Mouse (Mus musculus) kidney, embryonic 14.5 days (tissue): ENCODE measurements around the gene Mfap3l. TPM values are rescaled to one million over a fixed set of nuclear protein-coding genes. Genes with fewer than 3 reads are reported as not detected.
A peak's percentile ranks its signal among the peaks of the same experiment; 100 is the strongest.

Source experiments
- ATAC-seq: fragments of 200-750 bp; cut with Nextera tagmentation; 2 replicates; pipeline ENCODE4 v1.8.0; 2017; ENCODE audit warnings: moderate number of reproducible peaks, mild to moderate bottlenecking, moderate TSS enrichment, moderate library complexity; ENCODE audit not compliant: low FRiP score, low TSS enrichment
- H3K27ac ChIP-seq: fragments of 300-500 bp; sonication (generic); 2 replicates; pipeline ENCODE4 v1.5.1; 2014; ENCODE audit warnings: low read depth, mild to moderate bottlenecking, low read length, moderate library complexity, mixed read lengths
- H3K27me3 ChIP-seq: fragments of 300-500 bp; sonication (generic); 2 replicates; pipeline ENCODE4 v1.6.1; 2014; ENCODE audit warnings: mild to moderate bottlenecking, low read length; ENCODE audit not compliant: control insufficient read depth, insufficient read depth
- H3K36me3 ChIP-seq: fragments of 300-500 bp; sonication (generic); 2 replicates; pipeline ENCODE4 v1.6.1; 2014; ENCODE audit warnings: low read length, mixed read lengths; ENCODE audit not compliant: control insufficient read depth, insufficient read depth
- H3K4me1 ChIP-seq: fragments of 300-500 bp; sonication (generic); 2 replicates; pipeline ENCODE4 v1.6.1; 2014; ENCODE audit warnings: low read length, mixed read lengths; ENCODE audit not compliant: control insufficient read depth, insufficient read depth
- H3K4me2 ChIP-seq: fragments of 300-500 bp; sonication (generic); replicated peaks from 2 replicates; pipeline ENCODE4 v1.6.1; 2014; ENCODE audit warnings: low read depth, mild to moderate bottlenecking, low read length
- H3K4me3 ChIP-seq: fragments of 300-500 bp; sonication (generic); 2 replicates; pipeline ENCODE4 v1.5.1; 2014; ENCODE audit warnings: mild to moderate bottlenecking, low read length
- H3K9ac ChIP-seq: fragments of 300-500 bp; sonication (generic); 2 replicates; pipeline ENCODE4 v1.6.1; 2014; ENCODE audit warnings: low read depth, mild to moderate bottlenecking, low read length, moderate library complexity
- H3K9me3 ChIP-seq: fragments of 300-500 bp; sonication (generic); 2 replicates; pipeline ENCODE4 v1.6.1; 2016; ENCODE audit warnings: low read length; ENCODE audit not compliant: control insufficient read depth
- WGBS: fragments of 180-500 bp; shearing (Covaris S2); extraction: QIAGEN DNeasy Blood & Tissue Kit; methylation state at CpG from one replicate; pipeline ENCODE4 v1.1.7; 2014; 5-methylcytosine and 5-hydroxymethylcytosine counted together
- polyA plus RNA-seq: library from polyadenylated mRNA; unstranded; fragments of >200 nt; fragmentation: Nextera tagmentation; extraction: Ambion mirVana; gene quantifications from 2 replicates; pipeline ENCODE4 v1.2.1, GENCODE M21; 2014

Mfap3l gene
- polyA plus RNA-seq, 1 experiment from 2014 or later: 5.4 TPM

DNA sequence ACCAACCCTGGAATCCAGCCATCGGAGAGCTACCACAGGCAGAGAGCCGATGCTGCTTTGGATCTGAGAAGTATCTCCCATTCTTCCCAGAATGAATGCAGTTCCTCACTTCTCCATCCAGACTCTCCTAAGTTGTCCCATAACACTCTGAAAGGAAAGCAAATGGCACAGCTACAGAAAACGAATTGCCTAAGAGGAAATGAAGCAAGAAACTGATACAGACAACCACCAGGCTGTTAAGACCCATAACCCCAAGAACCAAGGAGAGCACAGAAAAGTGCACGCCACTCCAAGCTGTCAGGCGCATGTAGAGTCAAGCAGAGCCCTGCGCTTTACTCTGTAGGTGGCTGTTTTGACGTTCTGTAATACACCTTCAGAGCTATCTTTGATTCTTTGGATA is 7.9 kb upstream of the Mfap3l start:
- ATAC-seq: no peak
- H3K4me1 ChIP-seq: no peaks in the 10 kb centered on the region
- no peak overlapping the region for H3K27ac ChIP-seq
- no peak overlapping the region for H3K4me3 ChIP-seq
- H3K9ac ChIP-seq: no peak overlapping the region
- no peaks in the 10 kb centered on the region for H3K9me3 ChIP-seq
- no peak overlapping the region for H3K4me2 ChIP-seq
- no peaks in the 10 kb centered on the region for H3K36me3 ChIP-seq
- no peaks in the 10 kb centered on the region for H3K27me3 ChIP-seq
- 84% methylated on average over 7 of the region's 7 CpGs for WGBS

DNA sequence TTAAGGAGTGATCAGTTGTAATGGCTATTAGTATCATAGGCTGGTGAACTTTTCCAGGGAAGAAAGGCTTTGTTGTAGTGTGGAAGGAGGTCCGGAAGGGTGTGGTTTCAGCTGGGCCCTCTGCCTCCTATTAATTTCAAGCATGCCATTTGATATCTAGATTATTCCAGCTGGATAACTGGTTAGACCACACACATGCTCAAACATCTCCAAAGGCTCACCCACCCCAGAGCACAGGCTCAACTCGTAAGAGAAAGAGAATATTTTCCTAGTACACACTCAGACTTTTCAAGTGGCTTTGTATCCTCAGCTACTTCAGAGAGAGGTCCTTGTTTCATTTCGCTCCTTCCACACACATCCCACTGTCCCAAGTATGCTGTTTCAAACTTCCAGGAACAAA is 4.7 kb upstream of the Mfap3l start:
- Histone ChIP-seq H3K36me3 (no peaks in the 10 kb centered on the region), H3K4me1 (no peaks in the 10 kb centered on the region), H3K4me2 (no peak overlapping the region), H3K27ac (no peak overlapping the region), H3K9ac (no peak overlapping the region), H3K27me3 (no peaks in the 10 kb centered on the region), H3K4me3 (no peak overlapping the region), H3K9me3 (no peaks in the 10 kb centered on the region)
- whole genome bisulfite sequencing: 69% methylated on average over 3 of the region's 3 CpGs
- no peak for ATAC-seq

DNA sequence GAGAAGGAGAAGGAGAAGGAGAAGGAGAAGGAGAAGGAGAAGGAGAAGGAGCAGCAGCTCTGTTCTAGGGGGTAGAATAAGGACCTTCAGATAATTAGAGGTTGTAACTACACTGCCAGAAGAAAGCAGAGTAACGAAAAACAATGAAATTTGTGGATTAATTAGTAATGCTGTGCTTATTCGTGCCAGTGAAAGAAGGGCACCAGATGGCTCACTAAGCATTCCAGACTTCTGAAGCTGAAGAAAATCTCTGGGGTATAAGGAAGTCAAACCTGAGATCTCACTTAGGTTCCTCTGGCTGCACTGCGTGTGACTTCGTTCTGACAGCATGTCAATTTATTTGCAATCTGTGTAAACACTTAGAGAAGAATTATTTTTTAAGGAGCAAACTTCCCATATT is 3.6 kb upstream of the Mfap3l start:
- Histone ChIP-seq H3K27ac (no peak overlapping the region), H3K4me1 (0 out of 2 replicates have a peak, but pooled peaks cover 3% of the 10 kb centered on the region), H3K4me3 (no peak overlapping the region), H3K27me3 (no peaks in the 10 kb centered on the region), H3K36me3 (no peaks in the 10 kb centered on the region), H3K9ac (no peak overlapping the region), H3K4me2 (no peak overlapping the region), H3K9me3 (no peaks in the 10 kb centered on the region)
- WGBS: 81% methylated on average over 4 of the region's 4 CpGs
- no peak for ATAC-seq

DNA sequence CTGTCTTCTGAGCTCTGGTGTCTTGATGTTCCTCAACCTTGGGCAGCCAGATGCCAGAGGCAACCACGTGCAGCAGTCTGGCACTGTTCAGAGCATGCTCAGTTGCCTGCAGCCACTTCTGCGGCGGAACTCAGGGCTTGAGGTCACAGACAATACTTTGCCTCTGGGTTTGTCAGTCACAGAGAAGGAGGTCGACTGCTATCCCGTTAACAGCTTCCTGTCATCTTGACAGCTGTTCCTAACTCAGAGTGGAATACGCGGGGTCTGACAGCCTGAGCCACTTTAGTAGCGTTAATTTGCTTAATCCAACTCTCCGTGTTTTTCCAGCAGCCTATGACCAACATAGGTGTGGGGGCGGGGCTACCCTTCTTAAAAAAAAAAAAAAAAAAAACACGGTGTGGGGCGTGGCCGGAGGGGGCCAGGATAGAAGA is 1.1 kb upstream of the Mfap3l start:
- Histone ChIP-seq H3K9me3 (no peaks in the 10 kb centered on the region), H3K4me3 (peak overlapping the region; percentile 55), H3K36me3 (no peaks in the 10 kb centered on the region), H3K27ac (no peak overlapping the region), H3K4me2 (peak overlapping the region; percentile 93), H3K4me1 (0 out of 2 replicates have a peak, but pooled peaks cover 3% of the 10 kb centered on the region), H3K9ac (peak overlapping the region; percentile 29; the same call in 1 of the 2 replicates), H3K27me3 (no peaks in the 10 kb centered on the region)
- peak; percentile 7; the same call in 1 of the 2 replicates for ATAC-seq
- 1% methylated on average over 13 of the region's 13 CpGs for WGBS

DNA sequence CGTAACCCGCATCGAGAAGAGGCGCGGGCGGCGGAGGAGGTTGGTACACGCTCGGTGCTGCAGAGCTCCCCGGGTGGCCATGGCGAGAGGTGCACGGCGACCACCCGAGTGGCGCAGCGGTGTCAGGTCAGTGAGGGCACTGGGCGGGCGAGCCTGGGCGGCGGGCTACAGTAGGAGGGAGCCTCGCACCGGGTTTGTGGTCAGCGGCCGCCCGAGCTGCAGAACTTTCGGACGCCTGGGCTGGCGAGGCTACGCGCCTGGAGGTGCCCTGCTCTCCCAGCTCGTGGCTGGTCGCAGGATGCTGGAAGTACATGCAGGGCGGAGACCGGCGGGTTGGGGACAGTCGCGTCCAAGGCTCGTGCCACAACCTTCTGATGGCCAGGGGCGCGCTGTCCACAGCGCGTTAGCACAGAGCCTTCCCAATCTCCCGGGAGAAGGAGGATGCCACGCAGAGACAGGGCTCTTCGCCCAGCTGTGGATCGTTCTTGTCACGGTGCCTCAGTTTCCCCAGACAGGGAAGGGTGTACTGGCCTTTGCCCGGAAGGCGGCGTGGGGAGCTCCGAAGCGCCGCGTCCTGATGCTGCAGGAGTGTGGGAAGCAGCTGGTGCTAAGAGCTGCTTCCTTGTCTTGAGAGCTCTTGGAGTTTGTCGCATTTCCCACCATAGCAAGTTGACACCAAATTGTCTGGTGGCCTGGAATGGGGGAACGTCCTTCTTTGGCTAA is 467 bp downstream of the Mfap3l start:
- peak overlapping the region; percentile 55 for H3K4me3 ChIP-seq
- ATAC-seq: peak; percentile 90
- H3K27ac ChIP-seq: 0 out of 2 replicates have a peak overlapping the region, but pooled peaks have one; percentile 6

DNA sequence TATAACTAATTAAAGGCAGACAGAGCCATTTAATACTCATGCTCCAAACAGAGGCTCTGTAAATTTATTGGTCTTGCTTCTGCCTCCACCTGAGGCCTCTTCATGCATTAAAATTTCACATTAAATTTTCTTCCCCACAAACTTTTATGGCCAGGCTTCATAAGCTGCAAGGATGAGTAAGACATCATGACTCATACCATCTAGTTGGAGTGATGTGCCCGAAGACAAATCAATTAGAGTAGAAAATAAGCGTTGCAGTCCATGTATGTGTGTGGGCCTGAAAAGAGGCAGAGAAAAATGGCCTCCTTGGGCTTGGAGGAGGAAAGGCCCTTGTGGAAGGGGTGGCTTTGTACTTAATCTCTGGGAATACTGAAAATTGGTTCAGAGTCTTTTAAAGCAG is 2.3 kb downstream of the Mfap3l start:
- Histone ChIP-seq H3K36me3 (no peaks in the 10 kb centered on the region), H3K27me3 (no peaks in the 10 kb centered on the region), H3K4me2 (no peak overlapping the region), H3K4me3 (no peak overlapping the region), H3K4me1 (0 out of 2 replicates have a peak, but pooled peaks cover 3% of the 10 kb centered on the region), H3K9ac (no peak overlapping the region), H3K9me3 (no peaks in the 10 kb centered on the region), H3K27ac (no peak overlapping the region)
- no peak for ATAC-seq
- WGBS: 83% methylated on average over 2 of the region's 2 CpGs

More for the DNA sequence above, 467 bp downstream of the Mfap3l start:
- Histone ChIP-seq H3K27me3 (no peaks in the 10 kb centered on the region), H3K9ac (peak overlapping the region; percentile 65), H3K4me2 (peak overlapping the region; percentile 93), H3K9me3 (no peaks in the 10 kb centered on the region), H3K4me1 (0 out of 2 replicates have a peak, but pooled peaks cover 3% of the 10 kb centered on the region), H3K36me3 (no peaks in the 10 kb centered on the region)
- WGBS: under 1% methylated on average over 56 of the region's 56 CpGs

DNA sequence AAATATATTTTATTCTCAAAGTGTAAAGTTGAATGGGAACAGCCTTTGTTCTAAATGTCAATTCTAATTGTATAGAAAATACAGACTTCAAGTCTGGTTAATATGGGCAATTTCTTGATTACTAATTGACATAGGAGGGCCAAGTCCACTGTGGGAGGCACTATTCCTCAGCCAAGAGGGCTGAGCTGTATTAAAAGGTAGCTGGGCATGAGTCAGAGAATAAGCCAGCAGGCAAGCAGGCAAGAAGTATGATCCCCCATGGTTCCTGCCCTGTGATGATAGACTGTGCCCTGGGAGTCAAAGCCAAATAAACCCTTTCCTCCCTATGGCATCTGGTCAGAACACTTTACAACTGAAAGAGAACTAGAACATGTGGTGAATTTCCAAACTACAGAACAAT is 3.2 kb downstream of the Mfap3l start:
- no peak for ATAC-seq
- Histone ChIP-seq H3K27me3 (no peaks in the 10 kb centered on the region), H3K4me3 (no peak overlapping the region), H3K27ac (no peak overlapping the region), H3K9me3 (no peaks in the 10 kb centered on the region), H3K4me2 (no peak overlapping the region), H3K4me1 (0 out of 2 replicates have a peak, but pooled peaks cover 3% of the 10 kb centered on the region), H3K36me3 (no peaks in the 10 kb centered on the region), H3K9ac (no peak overlapping the region)

DNA sequence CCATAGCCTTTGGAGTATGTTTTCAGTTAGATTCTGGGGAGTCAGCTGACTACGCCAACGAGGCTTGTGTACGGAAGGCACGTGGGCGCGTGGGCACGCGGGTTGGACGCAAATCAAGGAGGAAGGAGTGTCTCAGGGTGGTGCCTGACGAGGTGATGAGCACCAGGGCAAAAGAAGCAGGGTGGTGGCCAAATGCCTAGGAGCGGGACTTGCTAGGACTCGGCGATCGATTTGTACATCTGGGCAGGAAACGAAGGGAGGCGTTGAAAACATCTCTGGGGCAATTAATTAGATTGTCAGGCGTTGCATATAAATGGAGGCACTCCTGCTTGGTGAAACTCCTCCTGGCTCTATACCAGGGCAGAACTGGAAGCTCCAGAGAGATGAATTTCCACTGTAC is 7.4 kb downstream of the Mfap3l start:
- no peak overlapping the region for H3K4me2 ChIP-seq
- no peak for ATAC-seq

DNA sequence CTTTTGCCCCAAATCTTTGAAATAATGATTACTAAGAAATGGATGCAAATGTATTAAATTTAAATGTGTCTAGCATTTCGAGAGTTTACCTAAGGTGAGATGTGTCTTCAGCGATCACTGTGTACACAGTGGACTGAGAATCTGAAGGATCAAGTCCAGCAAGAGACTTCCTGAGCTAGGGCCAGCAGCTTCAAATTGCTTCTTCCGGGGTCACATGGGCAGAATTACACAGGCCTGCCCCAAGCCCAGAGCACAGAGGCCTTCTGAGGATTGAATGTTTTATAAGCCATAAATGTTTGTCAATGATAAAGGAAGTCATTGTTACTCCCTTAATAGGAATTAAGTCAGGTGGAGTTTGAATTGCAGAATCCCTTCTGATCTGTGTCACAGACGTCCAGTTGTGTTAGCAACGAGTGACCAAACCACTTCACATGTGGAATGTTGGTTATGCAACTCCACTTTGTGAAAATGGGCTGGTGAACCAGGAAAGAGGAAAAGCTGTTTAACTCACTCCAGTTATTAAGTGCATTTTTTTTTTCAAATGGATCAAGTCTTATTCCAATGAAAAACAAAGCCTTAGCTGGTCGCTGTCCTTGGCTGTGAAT is 10.9 kb downstream of the Mfap3l start:
- H3K27ac ChIP-seq: no peak overlapping the region
- 80% methylated on average over 6 of the region's 6 CpGs for WGBS

More for the DNA sequence above, 7.4 kb downstream of the Mfap3l start:
- no peak overlapping the region for H3K4me3 ChIP-seq
- H3K4me1 ChIP-seq: no peaks in the 10 kb centered on the region
- H3K27me3 ChIP-seq: no peaks in the 10 kb centered on the region
- H3K27ac ChIP-seq: no peak overlapping the region
- 88% methylated on average over 17 of the region's 17 CpGs for WGBS
- H3K9me3 ChIP-seq: no peaks in the 10 kb centered on the region
- H3K9ac ChIP-seq: no peak overlapping the region
- no peaks in the 10 kb centered on the region for H3K36me3 ChIP-seq

More for the DNA sequence above, 10.9 kb downstream of the Mfap3l start:
- no peaks in the 10 kb centered on the region for H3K27me3 ChIP-seq
- no peaks in the 10 kb centered on the region for H3K36me3 ChIP-seq
- no peaks in the 10 kb centered on the region for H3K9me3 ChIP-seq
- no peak overlapping the region for H3K4me2 ChIP-seq
- no peak for ATAC-seq
- no peak overlapping the region for H3K9ac ChIP-seq
- no peaks in the 10 kb centered on the region for H3K4me1 ChIP-seq
- no peak overlapping the region for H3K4me3 ChIP-seq
